Mouse (Mus musculus) bone marrow macrophage, adult 2 months (primary cell): Measurements from ENCODE around the gene Smad6.

Experiments
- CTCF ChIP-seq: IDR thresholded peaks from 2 replicates; pipeline ENCODE4 v1.5.1; 2012; ENCODE audit warnings: low read depth, mild to moderate bottlenecking, low read length, moderate library complexity
- POLR2A ChIP-seq: IDR thresholded peaks from 2 replicates; pipeline ENCODE4 v1.6.1; 2012; ENCODE audit warnings: mild to moderate bottlenecking, low read depth, low read length, borderline replicate concordance

GRCm38 (mm10) chr9:63993256-63993655 lies 28.6 kb downstream of the Smad6 start:
- TF ChIP-seq POLR2A (no peak), CTCF (no peak)
